Mouse (Mus musculus) urinary bladder, adult 18-20 months (tissue): ENCODE results near the gene Gse1.

Experiments
- DNase-seq, 2 experiments: peaks; one replicate each; pipeline ENCODE4 v3.0.0; 2022; ENCODE audit warnings: low spot score in 2 of 2, mixed read lengths in 2 of 2

Gene Gse1

GRCm38 (mm10) chr8:120227891-120228591 lies at the start of gene Gse1:
Gene Gse1 (plus strand): TSS chr8:120228456.
- DNase-seq: peak; percentile 73 to 85

- DNase-seq: peak; percentile 79 to 87
Observed at GRCm38 (mm10) chr8:120179027-120179431, 49.2 kb upstream of the Gse1 start.

- DNase-seq: no peak
Observed at GRCm38 (mm10) chr8:120180445-120180970, 47.7 kb upstream of the Gse1 start.

GRCm38 (mm10) chr8:120181274-120181673 lies 47.0 kb upstream of the Gse1 start:
- no peak for DNase-seq

- DNase-seq: no peak
Observed at GRCm38 (mm10) chr8:120181861-120182414, 46.3 kb upstream of the Gse1 start.

GRCm38 (mm10) chr8:120184366-120184765 lies 43.9 kb upstream of the Gse1 start:
- no peak for DNase-seq

GRCm38 (mm10) chr8:120184850-120185792 lies 43.1 kb upstream of the Gse1 start:
- DNase-seq: no peak

GRCm38 (mm10) chr8:120186454-120186853 lies 41.8 kb upstream of the Gse1 start:
- DNase-seq: no peak

GRCm38 (mm10) chr8:120188510-120188909 lies 39.7 kb upstream of the Gse1 start:
- DNase-seq: no peak

GRCm38 (mm10) chr8:120189440-120189839 lies 38.8 kb upstream of the Gse1 start:
- DNase-seq: no peak

- no peak for DNase-seq
Observed at GRCm38 (mm10) chr8:120190107-120190809, 38.0 kb upstream of the Gse1 start.

- DNase-seq: peak; percentile 77 to 93
Observed at GRCm38 (mm10) chr8:120190810-120191413, 37.3 kb upstream of the Gse1 start.

GRCm38 (mm10) chr8:120191633-120192032 lies 36.6 kb upstream of the Gse1 start:
- no peak for DNase-seq

- no peak for DNase-seq
Observed at GRCm38 (mm10) chr8:120192118-120192517, 36.1 kb upstream of the Gse1 start.

- no peak for DNase-seq
Observed at GRCm38 (mm10) chr8:120201351-120201750, 26.9 kb upstream of the Gse1 start.

GRCm38 (mm10) chr8:120202546-120202945 lies 25.7 kb upstream of the Gse1 start:
- no peak for DNase-seq

GRCm38 (mm10) chr8:120204736-120205360 lies 23.4 kb upstream of the Gse1 start:
- no peak for DNase-seq

- DNase-seq: no peak
Observed at GRCm38 (mm10) chr8:120205916-120206315, 22.3 kb upstream of the Gse1 start.

GRCm38 (mm10) chr8:120207364-120207763 lies 20.9 kb upstream of the Gse1 start:
- no peak for DNase-seq

GRCm38 (mm10) chr8:120208113-120208512 lies 20.1 kb upstream of the Gse1 start:
- no peak for DNase-seq

GRCm38 (mm10) chr8:120211345-120211744 lies 16.9 kb upstream of the Gse1 start:
- DNase-seq: no peak
